Mouse (Mus musculus): ENCODE data around the gene Rybp. TPM values are rescaled to one million over a fixed set of nuclear protein-coding genes. Genes with fewer than 3 reads are reported as not detected.

The Rybp gene
- polyA plus RNA-seq, 1 experiment from 2014 or later: 15.8 TPM

- H3K4me1 ChIP-seq: peaks cover 49% of the 10 kb centered on the region
- DNase-seq (ENCODE audit: low spot score): no peak
- 74% methylated on average over 7 of the region's 7 CpGs for WGBS
Observed at GRCm38 (mm10) chr6:100193760-100194159, 93.5 kb downstream of the Rybp start.

GRCm38 (mm10) chr6:100192691-100193229, 94.5 kb downstream of the Rybp start:
- no peak overlapping the region for H3K4me3 ChIP-seq
- H3K27ac ChIP-seq (replicated peaks): no peak overlapping the region
- H3K4me1 ChIP-seq: peaks cover 48% of the 10 kb centered on the region
- no peak for DNase-seq (ENCODE audit: low spot score)
- no peaks in the 10 kb centered on the region for H3K36me3 ChIP-seq (replicated peaks)
- 51% methylated on average over 4 of the region's 4 CpGs for WGBS
- H3K9me3 ChIP-seq: no peaks in the 10 kb centered on the region
- peaks cover 83% of the 10 kb centered on the region for H3K27me3 ChIP-seq (replicated peaks; ENCODE audit: low read depth, poor library complexity, severe bottlenecking)

More at GRCm38 (mm10) chr6:100193760-100194159, 93.5 kb downstream of the Rybp start:
- no peaks in the 10 kb centered on the region for H3K36me3 ChIP-seq (replicated peaks)
- H3K27ac ChIP-seq (replicated peaks): no peak overlapping the region
- H3K4me3 ChIP-seq: no peak overlapping the region
- no peaks in the 10 kb centered on the region for H3K9me3 ChIP-seq
- peaks cover 83% of the 10 kb centered on the region for H3K27me3 ChIP-seq (replicated peaks; ENCODE audit: low read depth, poor library complexity, severe bottlenecking)

- peaks cover 87% of the 10 kb centered on the region for H3K27me3 ChIP-seq (replicated peaks; ENCODE audit: low read depth, poor library complexity, severe bottlenecking)
- 86% methylated on average over 15 of the region's 15 CpGs for WGBS
Observed at GRCm38 (mm10) chr6:100190803-100191559, 96.3 kb downstream of the Rybp start.

GRCm38 (mm10) chr6:100190310-100190709, 97.0 kb downstream of the Rybp start:
- 88% methylated on average over 10 of the region's 10 CpGs for WGBS
- no peaks in the 10 kb centered on the region for H3K36me3 ChIP-seq (replicated peaks)

More at GRCm38 (mm10) chr6:100190803-100191559, 96.3 kb downstream of the Rybp start:
- H3K27ac ChIP-seq (replicated peaks): no peak overlapping the region
- DNase-seq (ENCODE audit: low spot score): no peak
- H3K9me3 ChIP-seq: no peaks in the 10 kb centered on the region
- H3K4me1 ChIP-seq: peaks cover 30% of the 10 kb centered on the region
- no peaks in the 10 kb centered on the region for H3K36me3 ChIP-seq (replicated peaks)
- H3K4me3 ChIP-seq: no peak overlapping the region

GRCm38 (mm10) chr6:100188883-100189743, 98.2 kb downstream of the Rybp start:
- no peaks in the 10 kb centered on the region for H3K36me3 ChIP-seq (replicated peaks)
- peaks cover 26% of the 10 kb centered on the region for H3K4me1 ChIP-seq
- H3K9me3 ChIP-seq: no peaks in the 10 kb centered on the region
- no peak overlapping the region for H3K4me3 ChIP-seq
- H3K27ac ChIP-seq (replicated peaks): no peak overlapping the region
- DNase-seq (ENCODE audit: low spot score): no peak
- peaks cover 91% of the 10 kb centered on the region for H3K27me3 ChIP-seq (replicated peaks; ENCODE audit: low read depth, poor library complexity, severe bottlenecking)
- 62% methylated on average over 7 of the region's 7 CpGs for WGBS

More at GRCm38 (mm10) chr6:100190310-100190709, 97.0 kb downstream of the Rybp start:
- peaks cover 29% of the 10 kb centered on the region for H3K4me1 ChIP-seq
- no peaks in the 10 kb centered on the region for H3K9me3 ChIP-seq
- no peak overlapping the region for H3K27ac ChIP-seq (replicated peaks)
- no peak overlapping the region for H3K4me3 ChIP-seq
- peaks cover 91% of the 10 kb centered on the region for H3K27me3 ChIP-seq (replicated peaks; ENCODE audit: low read depth, poor library complexity, severe bottlenecking)
- no peak for DNase-seq (ENCODE audit: low spot score)

- H3K27me3 ChIP-seq (replicated peaks; ENCODE audit: low read depth, poor library complexity, severe bottlenecking): peaks cover 94% of the 10 kb centered on the region
- no peaks in the 10 kb centered on the region for H3K9me3 ChIP-seq
- 83% methylated on average over 6 of the region's 6 CpGs for WGBS
Observed at GRCm38 (mm10) chr6:100187821-100188220, 99.5 kb downstream of the Rybp start.

GRCm38 (mm10) chr6:100186789-100187188, 100.5 kb downstream of the Rybp start:
- Histone ChIP-seq H3K27ac (replicated peaks) (no peak overlapping the region), H3K4me1 (peaks cover 22% of the 10 kb centered on the region), H3K27me3 (replicated peaks; ENCODE audit: low read depth, poor library complexity, severe bottlenecking) (peaks cover 94% of the 10 kb centered on the region), H3K9me3 (no peaks in the 10 kb centered on the region), H3K4me3 (no peak overlapping the region), H3K36me3 (replicated peaks) (no peaks in the 10 kb centered on the region)
- no peak for DNase-seq (ENCODE audit: low spot score)
- WGBS: 80% methylated on average over 11 of the region's 11 CpGs

More at GRCm38 (mm10) chr6:100187821-100188220, 99.5 kb downstream of the Rybp start:
- H3K36me3 ChIP-seq (replicated peaks): no peaks in the 10 kb centered on the region
- no peak overlapping the region for H3K4me3 ChIP-seq
- no peak for DNase-seq (ENCODE audit: low spot score)
- H3K4me1 ChIP-seq: peaks cover 22% of the 10 kb centered on the region
- no peak overlapping the region for H3K27ac ChIP-seq (replicated peaks)

GRCm38 (mm10) chr6:100185524-100185923, 101.8 kb downstream of the Rybp start:
- H3K27ac ChIP-seq (replicated peaks): no peak overlapping the region
- peaks cover 31% of the 10 kb centered on the region for H3K4me1 ChIP-seq
- WGBS: 6% methylated on average over 1 of the region's 1 CpGs
- H3K36me3 ChIP-seq (replicated peaks): no peaks in the 10 kb centered on the region
- H3K9me3 ChIP-seq: no peaks in the 10 kb centered on the region
- peaks cover 96% of the 10 kb centered on the region for H3K27me3 ChIP-seq (replicated peaks; ENCODE audit: low read depth, poor library complexity, severe bottlenecking)
- peak; percentile 38 for DNase-seq (ENCODE audit: low spot score)
- H3K4me3 ChIP-seq: no peak overlapping the region

- no peak for DNase-seq (ENCODE audit: low spot score)
- Histone ChIP-seq H3K27ac (replicated peaks) (no peak overlapping the region), H3K9me3 (no peaks in the 10 kb centered on the region), H3K36me3 (replicated peaks) (no peaks in the 10 kb centered on the region), H3K27me3 (replicated peaks; ENCODE audit: low read depth, poor library complexity, severe bottlenecking) (peaks cover 93% of the 10 kb centered on the region), H3K4me1 (peaks cover 21% of the 10 kb centered on the region), H3K4me3 (no peak overlapping the region)
- 81% methylated on average over 3 of the region's 3 CpGs for WGBS
Observed at GRCm38 (mm10) chr6:100183344-100183743, 103.9 kb downstream of the Rybp start.

- peaks cover 20% of the 10 kb centered on the region for H3K4me1 ChIP-seq
- 32% methylated on average over 4 of the region's 4 CpGs for WGBS
- H3K9me3 ChIP-seq: no peaks in the 10 kb centered on the region
- H3K36me3 ChIP-seq (replicated peaks): no peaks in the 10 kb centered on the region
- H3K27me3 ChIP-seq (replicated peaks; ENCODE audit: low read depth, poor library complexity, severe bottlenecking): peaks cover 80% of the 10 kb centered on the region
- no peak overlapping the region for H3K4me3 ChIP-seq
- DNase-seq (ENCODE audit: low spot score): no peak
- no peak overlapping the region for H3K27ac ChIP-seq (replicated peaks)
Observed at GRCm38 (mm10) chr6:100180883-100181262, 106.4 kb downstream of the Rybp start.

- H3K36me3 ChIP-seq (replicated peaks): no peaks in the 10 kb centered on the region
- no peaks in the 10 kb centered on the region for H3K9me3 ChIP-seq
- H3K4me3 ChIP-seq: no peak overlapping the region
- H3K4me1 ChIP-seq: peaks cover 15% of the 10 kb centered on the region
- no peak overlapping the region for H3K27ac ChIP-seq (replicated peaks)
- no peak for DNase-seq (ENCODE audit: low spot score)
- 81% methylated on average over 4 of the region's 4 CpGs for WGBS
- H3K27me3 ChIP-seq (replicated peaks; ENCODE audit: low read depth, poor library complexity, severe bottlenecking): peaks cover 78% of the 10 kb centered on the region
Observed at GRCm38 (mm10) chr6:100180213-100180882, 106.9 kb downstream of the Rybp start.

GRCm38 (mm10) chr6:100178830-100179229, 108.5 kb downstream of the Rybp start:
- no peaks in the 10 kb centered on the region for H3K9me3 ChIP-seq
- H3K27me3 ChIP-seq (replicated peaks; ENCODE audit: low read depth, poor library complexity, severe bottlenecking): peaks cover 73% of the 10 kb centered on the region
- peaks cover 10% of the 10 kb centered on the region for H3K4me1 ChIP-seq
- no peak for DNase-seq (ENCODE audit: low spot score)
- 75% methylated on average over 3 of the region's 3 CpGs for WGBS
- no peak overlapping the region for H3K27ac ChIP-seq (replicated peaks)
- H3K36me3 ChIP-seq (replicated peaks): no peaks in the 10 kb centered on the region
- no peak overlapping the region for H3K4me3 ChIP-seq

Data from embryonic facial prominence, embryonic 10.5 days (tissue).